Mouse (Mus musculus) heart, postnatal 0 days (tissue): ENCODE measurements around the gene Zkscan3.

Experiments
- CTCF ChIP-seq: IDR thresholded peaks from 2 replicates; pipeline ENCODE4 v1.5.1; 2016; ENCODE audit warnings: antibody characterized with exemption, control low read depth, low read depth
- EP300 ChIP-seq: IDR thresholded peaks from 2 replicates; pipeline ENCODE4 v1.6.1; 2016; ENCODE audit warnings: antibody characterized with exemption, low read depth

DNA sequence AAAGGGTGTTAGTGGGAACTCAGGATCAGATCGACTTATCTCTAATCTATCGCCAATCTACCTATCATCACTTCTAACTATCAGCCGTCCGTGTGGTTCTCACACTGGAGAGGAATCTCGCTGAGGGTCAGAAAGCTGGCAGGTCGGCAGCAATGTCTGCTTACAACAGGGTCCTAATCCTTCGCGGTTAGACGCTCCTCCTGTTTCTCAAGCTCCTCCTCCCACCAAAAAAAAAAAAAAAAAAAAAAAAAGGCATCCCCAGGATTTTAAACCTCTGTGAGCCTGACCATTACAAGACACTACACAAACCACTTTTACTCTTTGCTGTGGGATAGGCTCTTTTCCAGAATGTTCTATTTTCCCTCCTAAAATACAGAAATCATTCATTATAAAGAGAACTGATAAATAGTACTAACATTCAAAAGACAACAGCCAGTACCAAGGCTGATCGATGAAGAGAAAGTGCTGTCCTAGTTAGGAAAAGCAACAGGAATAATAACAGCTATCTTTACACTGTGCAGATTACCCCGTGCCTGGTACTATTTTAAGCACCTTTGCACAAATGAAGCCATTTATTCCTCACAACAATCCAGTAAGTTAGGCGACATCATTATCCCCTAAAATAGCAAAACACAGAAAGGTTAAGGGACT lies 794 bp downstream of the Zkscan3 start:
- no peak for TF ChIP-seq CTCF
- TF ChIP-seq EP300: no peak
